In genomic region chr12:116587548-116587947, GRCm38 (mm10) we compare ENCODE assay signal across 28 mouse cellular contexts.
A peak's percentile ranks its signal among the peaks of the same experiment; 100 is the strongest.
DNase-seq lines count a peak whose midpoint lies in the region; ATAC-seq and TF ChIP-seq lines count a peak whose summit lies in the region.
"Had no signal": no experiment of that assay in that cellular context is flagged by ENCODE, and none has a peak within 500 bp of the region (broad histone marks: within the 10 kb centered on the region; RNA-seq: fewer than 3 reads in every experiment).

No protein-coding gene starts in this region.

- no peak for DNase-seq in frontal cortex, postnatal 25 days (ENCODE audit: low spot score in 2 of 2)
- peak; percentile 23 to 28 for DNase-seq in heart, postnatal 10 days
- DNase-seq in heart, postnatal 14 days: no peak
- no peak for DNase-seq in hindbrain, embryonic 11.5 days (ENCODE audit: low spot score)
- DNase-seq: adrenal gland, adult 2 months; adrenal gland, postnatal 36 days; cerebellum, postnatal 14 days; gastrocnemius, postnatal 10 days; kidney, adult 2 months; kidney, postnatal 4 days; layer of hippocampus, postnatal 36 days; liver; lung, postnatal 36 days; right cerebral cortex, adult 18-20 months; spleen, adult 18-20 months had no signal

- H3K4me3 ChIP-seq in olfactory bulb, adult 2 months (ENCODE audit: insufficient read depth, low read depth, low read length): no peak overlapping the region
- no peak overlapping the region for H3K4me3 ChIP-seq in liver, embryonic 12.5 days
- H3K4me3 ChIP-seq in hindbrain, embryonic 11.5 days (ENCODE audit: low read depth, low read length): no peak overlapping the region
- H3K4me3 ChIP-seq: erythroblast, embryonic 14.5 days; hindbrain, embryonic 10.5 days; intestine, embryonic 15.5 days; lung, embryonic 15.5 days had no signal

- H3K36me3 ChIP-seq in liver, embryonic 12.5 days: no peaks in the 10 kb centered on the region
- no peaks in the 10 kb centered on the region for H3K36me3 ChIP-seq in hindbrain, embryonic 11.5 days (ENCODE audit: control insufficient read depth, insufficient read depth, low read length)
- H3K36me3 ChIP-seq: G1E; hindbrain, embryonic 10.5 days; intestine, embryonic 15.5 days; lung, embryonic 15.5 days had no signal

- H3K27me3 ChIP-seq in liver, embryonic 12.5 days (replicated peaks): no peaks in the 10 kb centered on the region
- H3K27me3 ChIP-seq in hindbrain, embryonic 11.5 days (ENCODE audit: control insufficient read depth, insufficient read depth, low read length): no peaks in the 10 kb centered on the region
- H3K27me3 ChIP-seq: intestine, embryonic 15.5 days; lung, embryonic 15.5 days had no signal

- ATAC-seq in frontal cortex, adult (ENCODE audit: low TSS enrichment): peak; percentile 48; the same call in 1 of the 2 replicates
- no peak for ATAC-seq in liver, embryonic 12.5 days
- ATAC-seq in hindbrain, embryonic 11.5 days (ENCODE audit: low FRiP score): no peak
- ATAC-seq: forebrain, embryonic 16.5 days; hindbrain, postnatal 0 days; intestine, embryonic 15.5 days; midbrain, embryonic 16.5 days had no signal

- no peak for TF ChIP-seq POLR2A in olfactory bulb, adult 2 months (IDR thresholded peaks at IDR 0.05; ENCODE audit: insufficient read depth, low read depth, low read length)

- intact Hi-C loops in heart, postnatal 10 days (cut with DNase I): no loop called here
- intact Hi-C loops in heart, postnatal 14 days (cut with DNase I): no loop called here

- no peaks in the 10 kb centered on the region for H3K9me3 ChIP-seq in liver, embryonic 12.5 days (replicated peaks)
- H3K9me3 ChIP-seq in hindbrain, embryonic 11.5 days (ENCODE audit: control insufficient read depth, low read length): no peaks in the 10 kb centered on the region
- H3K9me3 ChIP-seq: hindbrain, embryonic 10.5 days; intestine, embryonic 15.5 days; lung, embryonic 15.5 days had no signal

- peak overlapping the region; percentile 23 for H3K27ac ChIP-seq in olfactory bulb, adult 2 months (ENCODE audit: insufficient read depth, low read depth, low read length)
- no peak overlapping the region for H3K27ac ChIP-seq in liver, embryonic 12.5 days
- no peak overlapping the region for H3K27ac ChIP-seq in hindbrain, embryonic 11.5 days (ENCODE audit: low read depth, low read length)
- H3K27ac ChIP-seq: hindbrain, embryonic 10.5 days; hindbrain, postnatal 0 days; intestine, embryonic 15.5 days; kidney, postnatal 0 days had no signal

- H3K4me2 ChIP-seq in liver, embryonic 12.5 days: no peak overlapping the region
- H3K4me2 ChIP-seq in hindbrain, embryonic 11.5 days (replicated peaks; ENCODE audit: low read depth, low read length): no peak overlapping the region
- H3K4me2 ChIP-seq: intestine, embryonic 15.5 days; lung, embryonic 15.5 days; midbrain, embryonic 11.5 days had no signal

- TF ChIP-seq CTCF in olfactory bulb, adult 2 months (IDR thresholded peaks at IDR 0.05; ENCODE audit: insufficient read depth, low read depth, low read length): no peak

- peaks cover 10% of the 10 kb centered on the region for H3K4me1 ChIP-seq in olfactory bulb, adult 2 months (ENCODE audit: control insufficient read depth, insufficient read depth, low read length)
- no peaks in the 10 kb centered on the region for H3K4me1 ChIP-seq in liver, embryonic 12.5 days
- H3K4me1 ChIP-seq in hindbrain, embryonic 11.5 days (replicated peaks; ENCODE audit: control insufficient read depth, insufficient read depth, low read length): no peaks in the 10 kb centered on the region
- H3K4me1 ChIP-seq: hindbrain, embryonic 10.5 days; intestine, embryonic 15.5 days; lung, embryonic 15.5 days had no signal

- 55% methylated on average over 3 of the region's 3 CpGs for WGBS in olfactory bulb, adult 2 months
- 54% methylated on average over 3 of the region's 3 CpGs for WGBS in liver, embryonic 12.5 days (ENCODE audit: insufficient replicate concordance)
- 83% methylated on average over 3 of the region's 3 CpGs for WGBS in hindbrain, embryonic 11.5 days

- H3K9ac ChIP-seq in liver, embryonic 12.5 days: no peak overlapping the region
- no peak overlapping the region for H3K9ac ChIP-seq in hindbrain, embryonic 11.5 days (ENCODE audit: low read depth, low read length)
- H3K9ac ChIP-seq: intestine, embryonic 15.5 days; lung, embryonic 15.5 days had no signal

Comparison
In these comparisons a context has a peak if more than half of its experiments do, and no peak if none do; other contexts are left out.
1. DNase-seq: peak in heart, postnatal 10 days (2 of 2); none in frontal cortex, postnatal 25 days (0 of 2), heart, postnatal 14 days (0 of 2) and hindbrain, embryonic 11.5 days (single experiment).